Mouse (Mus musculus) kidney, adult 2 months (tissue): Measurements from ENCODE around the gene Med28.

ENCODE experiments used
- CTCF ChIP-seq: fragments of 200-500 bp; conservative IDR thresholded peaks from 2 replicates; pipeline ENCODE4 v1.5.1; 2011; ENCODE audit warnings: low read depth, mild to moderate bottlenecking, control low read depth, low read length, moderate library complexity, mixed read lengths; ENCODE audit not compliant: insufficient read depth, insufficient read length
- POLR2A ChIP-seq: fragments of 200-500 bp; IDR thresholded peaks from one replicate; pipeline ENCODE4 v1.6.1; 2011; ENCODE audit warnings: low read depth, low read length, control low read depth

DNA sequence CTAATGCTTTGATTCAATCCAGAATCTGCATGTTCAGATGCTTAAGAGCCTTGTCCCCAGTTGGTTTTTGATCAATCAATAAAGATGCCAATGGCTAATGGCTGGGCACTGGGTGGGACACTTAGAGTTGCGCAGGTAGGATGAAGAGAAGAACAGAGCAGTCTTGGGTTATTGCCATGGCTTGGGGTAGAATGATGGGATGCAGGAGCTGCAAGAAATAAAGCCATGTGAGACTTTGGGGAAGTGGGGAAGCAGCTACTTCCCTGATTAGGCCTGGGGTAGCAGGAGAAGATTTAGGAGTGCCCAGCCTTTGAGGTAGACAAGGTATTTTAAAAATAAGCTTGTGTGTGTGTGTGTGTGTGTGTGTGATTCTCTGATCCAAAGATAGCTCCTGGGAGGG lies 40.0 kb upstream of the Med28 start:
- TF ChIP-seq CTCF (no peak), POLR2A (no peak)
